Mouse (Mus musculus): ENCODE measurements around the gene Bpifb6.

Bpifb6 gene

DNA sequence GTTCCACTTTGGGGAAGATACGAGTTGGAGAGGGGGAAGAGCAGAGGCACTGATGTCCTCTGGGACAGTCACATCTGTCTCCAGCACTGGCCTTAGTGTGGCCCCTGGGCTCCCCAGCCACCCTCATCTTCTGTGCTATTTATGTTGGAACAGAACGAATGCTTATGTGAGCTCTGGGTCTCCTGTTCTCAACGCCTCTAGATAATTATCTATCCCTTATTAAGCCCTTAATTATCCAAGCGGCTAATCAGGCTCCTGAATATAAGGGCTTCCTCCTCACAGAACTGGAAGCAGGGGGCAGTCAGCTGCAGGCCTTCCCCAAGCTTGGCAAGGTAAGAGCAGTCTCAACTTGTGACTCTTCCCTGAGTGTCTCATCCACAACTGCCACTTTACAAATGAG is at the start of gene Bpifb6:
TSS of gene Bpifb6 (plus strand) at position 301 of the 400 bp plus-strand sequence.
- no peak for DNase-seq (ENCODE audit: low read depth, low spot score)

- peak; percentile 18 for DNase-seq (ENCODE audit: low read depth, low spot score)
These were observed 49.2 kb upstream of the Bpifb6 start for GRCm38 (mm10) chr2:153851030-153851360.

DNA sequence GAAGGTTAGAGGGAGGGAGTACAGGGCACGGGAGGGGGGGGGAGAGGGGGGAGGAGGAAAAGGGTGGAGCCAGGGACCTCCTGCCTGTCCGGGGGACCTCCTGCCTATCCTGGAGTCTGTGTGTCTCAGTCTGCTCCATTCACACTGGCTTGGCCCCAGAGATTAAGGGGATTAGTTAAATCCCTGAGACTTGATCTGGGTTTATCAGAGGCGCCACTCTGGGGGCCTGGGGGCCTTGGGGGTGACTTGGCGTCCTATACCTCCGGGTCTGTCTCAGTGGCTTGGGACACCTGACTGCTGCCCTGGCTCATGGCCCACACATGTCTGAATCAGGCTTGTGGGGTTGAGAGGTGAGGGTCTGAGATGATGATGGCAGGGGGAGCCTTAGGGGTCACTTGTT is 46.6 kb upstream of the Bpifb6 start:
- peak; percentile 55 for DNase-seq (ENCODE audit: low read depth, low spot score)

GRCm38 (mm10) chr2:153859581-153859980 is 40.6 kb upstream of the Bpifb6 start:
- no peak for DNase-seq (ENCODE audit: low read depth, low spot score)

- DNase-seq (ENCODE audit: low read depth, low spot score) = no peak
These were observed 39.9 kb upstream of the Bpifb6 start for GRCm38 (mm10) chr2:153860315-153860714.

DNA sequence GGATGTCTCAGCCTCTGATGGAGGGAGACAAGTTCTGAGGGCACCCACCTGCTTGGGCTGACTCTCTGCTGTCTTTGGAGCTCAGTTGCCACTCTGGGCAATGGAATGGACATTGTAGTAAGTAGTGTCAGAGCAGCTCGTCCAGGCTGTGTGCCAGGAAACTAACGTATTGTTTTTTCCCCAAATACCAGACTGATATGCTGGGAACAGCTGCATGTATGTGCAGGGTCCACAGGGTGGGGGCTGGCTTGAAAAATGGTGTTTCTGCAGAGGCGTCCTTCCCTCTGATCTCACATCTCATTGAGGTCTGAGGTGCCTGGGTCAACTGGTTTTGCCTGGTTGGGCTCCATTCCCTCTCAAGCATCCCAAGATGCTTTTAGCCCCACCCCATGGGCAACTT is 39.5 kb upstream of the Bpifb6 start:
- DNase-seq (ENCODE audit: low read depth, low spot score) = no peak

DNA sequence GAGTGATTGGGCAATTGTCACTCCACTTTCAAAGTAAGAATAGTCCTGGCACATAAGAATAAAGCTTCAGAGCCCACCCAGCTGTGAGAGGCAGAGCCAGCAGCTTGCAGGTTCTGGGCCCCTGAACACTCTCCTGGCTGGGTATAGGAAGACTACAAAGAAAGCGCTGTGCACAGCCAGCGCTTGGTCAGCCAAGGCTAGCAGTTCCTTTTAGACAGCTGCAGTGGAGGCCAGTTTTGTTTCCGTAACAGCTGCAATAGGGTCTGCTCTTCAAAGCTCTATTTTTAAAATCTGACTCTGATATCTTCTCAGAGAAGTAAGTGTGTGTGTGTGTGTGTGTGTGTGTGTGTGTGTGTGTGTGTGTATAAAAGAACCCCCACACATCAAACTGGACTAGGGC is 38.2 kb upstream of the Bpifb6 start:
- DNase-seq (ENCODE audit: low read depth, low spot score) = no peak

- DNase-seq (ENCODE audit: low read depth, low spot score) = no peak
These were observed 29.2 kb upstream of the Bpifb6 start, which contains the start of gene Sun5 for GRCm38 (mm10) chr2:153870984-153871383. Gene Sun5 (minus strand): TSS chr2:153871084.

GRCm38 (mm10) chr2:153874745-153875144 is 25.4 kb upstream of the Bpifb6 start, which contains the start of gene Bpifb2:
Gene Bpifb2 (plus strand): TSS chr2:153875045.
- no peak for DNase-seq (ENCODE audit: low read depth, low spot score)

GRCm38 (mm10) chr2:153899111-153899510 is 1.1 kb upstream of the Bpifb6 start:
- no peak for DNase-seq (ENCODE audit: low read depth, low spot score)

DNA sequence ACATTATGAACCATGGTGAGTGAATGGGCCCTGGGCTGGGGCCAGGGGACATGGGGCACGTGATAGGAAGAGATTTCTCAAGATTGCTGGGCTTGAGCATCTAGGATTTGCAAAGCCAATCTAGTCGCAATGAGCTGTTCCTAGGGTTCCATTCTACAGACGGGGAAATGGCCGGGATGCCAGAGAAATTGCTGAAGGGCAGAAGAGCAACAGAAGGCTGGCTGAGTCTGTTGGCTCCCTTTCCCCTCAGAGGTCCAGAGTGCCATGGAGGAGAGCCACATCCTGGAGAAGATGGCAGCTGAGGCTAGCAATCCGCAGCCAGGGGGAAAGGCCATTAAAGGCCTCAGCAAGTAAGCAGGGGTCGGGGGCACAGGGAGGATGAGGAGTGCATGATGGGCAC is 2.5 kb downstream of the Bpifb6 start:
- no peak for DNase-seq (ENCODE audit: low read depth, low spot score)

DNA sequence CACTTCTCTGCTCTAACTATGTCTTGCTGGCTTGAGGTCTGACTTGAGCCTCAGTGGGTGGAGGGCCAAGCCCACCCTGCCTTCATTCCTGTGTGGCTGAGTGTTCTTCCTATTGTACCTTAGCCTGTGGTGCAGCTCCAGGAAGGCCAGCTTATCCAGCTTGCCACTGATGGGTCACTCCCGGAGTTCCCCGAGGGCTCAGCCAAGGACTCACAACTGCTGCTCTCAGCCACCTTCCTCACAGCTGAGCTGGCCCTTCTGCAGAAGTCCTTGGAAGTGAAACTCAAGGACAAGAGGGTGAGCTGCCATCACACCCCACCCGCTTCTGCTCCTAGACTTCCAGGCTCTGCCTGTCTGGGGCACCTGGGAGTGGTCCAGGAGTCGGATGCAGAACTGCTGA is 6.4 kb downstream of the Bpifb6 start:
- no peak for DNase-seq (ENCODE audit: low read depth, low spot score)

DNA sequence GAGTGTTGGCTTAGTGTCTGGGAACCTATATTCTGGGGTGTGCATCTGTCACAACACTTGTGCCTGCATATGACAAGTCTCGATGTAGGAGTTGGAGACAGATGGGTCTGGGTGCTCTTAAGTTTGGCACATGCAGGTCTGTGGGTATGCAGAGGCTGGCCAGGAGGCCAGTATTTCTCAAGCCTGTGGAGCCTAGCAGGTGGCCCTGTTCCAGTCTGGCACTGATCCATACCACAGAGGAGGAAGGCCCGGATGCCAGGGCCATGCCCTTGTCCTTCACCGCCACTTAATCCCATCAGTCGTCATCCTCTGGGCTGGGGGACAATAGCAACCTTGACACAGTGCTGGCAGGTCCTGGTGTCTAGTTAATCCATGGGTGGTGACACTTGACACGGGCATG is 14.0 kb downstream of the Bpifb6 start:
- DNase-seq (ENCODE audit: low read depth, low spot score) = no peak

GRCm38 (mm10) chr2:153917930-153918329 is 17.7 kb downstream of the Bpifb6 start, which contains the start of gene Bpifb3:
Gene Bpifb3 (plus strand): TSS chr2:153918230.
- DNase-seq (ENCODE audit: low read depth, low spot score) = no peak

DNA sequence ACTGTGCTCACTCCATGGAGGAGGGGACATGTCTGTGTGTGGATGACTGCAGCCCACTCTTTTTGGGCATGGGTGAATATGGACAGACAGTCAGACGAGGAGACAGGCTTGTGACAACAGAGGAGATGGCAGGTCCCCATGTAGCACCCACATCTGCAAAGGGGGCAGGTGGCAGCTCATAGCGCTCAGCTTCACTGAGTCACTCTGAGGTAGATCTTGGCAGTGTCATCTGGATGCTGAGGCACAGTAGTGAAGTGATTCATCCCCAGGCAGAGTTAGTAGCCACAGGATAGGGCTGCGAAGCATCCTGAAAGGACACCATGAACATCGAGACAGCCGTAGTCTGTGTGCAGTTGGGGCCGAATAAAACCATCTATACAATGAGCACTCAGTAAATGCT is 21.1 kb downstream of the Bpifb6 start:
- DNase-seq (ENCODE audit: low read depth, low spot score) = no peak

DNA sequence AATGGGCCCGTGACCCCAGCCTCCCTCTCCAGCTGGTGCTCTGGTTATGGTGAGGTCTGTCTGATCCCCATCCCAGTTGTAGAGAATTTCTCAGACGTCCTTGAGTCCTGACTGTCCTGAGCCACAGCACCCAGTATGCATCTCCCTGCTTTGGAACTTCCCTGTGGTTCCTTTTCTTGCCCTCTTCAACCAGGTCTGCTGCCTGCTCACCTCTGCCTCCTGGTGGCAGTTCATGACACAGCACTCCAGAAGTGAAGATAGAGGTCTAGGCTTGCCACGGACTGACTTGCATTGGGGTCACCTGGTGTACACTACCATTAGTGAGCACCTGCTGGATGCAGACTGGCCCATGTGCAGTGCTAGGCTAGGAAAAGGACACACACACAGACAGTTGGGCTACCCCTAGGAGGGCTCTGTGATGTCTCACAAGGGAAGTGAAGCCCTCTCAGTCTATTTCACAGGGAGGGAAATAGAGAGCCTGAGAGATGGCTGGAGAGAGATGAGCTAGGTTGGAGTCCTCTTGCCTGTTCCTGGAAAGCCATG is 29.8 kb downstream of the Bpifb6 start:
- DNase-seq (ENCODE audit: low read depth, low spot score) = peak; percentile 32

DNA sequence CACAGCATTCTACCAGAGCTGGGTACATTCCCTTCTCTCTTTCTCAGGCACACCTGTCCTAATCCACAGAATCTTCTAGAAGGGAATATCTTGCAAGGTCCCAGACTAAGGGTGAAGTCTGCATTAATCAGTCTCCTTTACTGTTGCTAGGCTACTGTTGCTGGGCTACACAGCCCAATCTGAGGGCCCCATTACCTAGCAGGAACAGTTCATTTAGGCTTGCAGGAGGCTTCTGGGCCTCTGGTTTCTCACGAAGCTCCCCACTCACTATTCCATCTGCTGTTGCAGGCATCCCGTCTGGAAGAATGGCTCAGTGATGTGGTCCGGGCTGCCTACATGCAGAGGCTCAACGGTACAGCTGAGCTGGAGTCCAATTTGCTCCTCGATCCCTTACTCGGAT is 30.9 kb downstream of the Bpifb6 start:
- no peak for DNase-seq (ENCODE audit: low read depth, low spot score)

- DNase-seq (ENCODE audit: low read depth, low spot score) = no peak
These were observed 33.1 kb downstream of the Bpifb6 start for GRCm38 (mm10) chr2:153933311-153933710.

DNA sequence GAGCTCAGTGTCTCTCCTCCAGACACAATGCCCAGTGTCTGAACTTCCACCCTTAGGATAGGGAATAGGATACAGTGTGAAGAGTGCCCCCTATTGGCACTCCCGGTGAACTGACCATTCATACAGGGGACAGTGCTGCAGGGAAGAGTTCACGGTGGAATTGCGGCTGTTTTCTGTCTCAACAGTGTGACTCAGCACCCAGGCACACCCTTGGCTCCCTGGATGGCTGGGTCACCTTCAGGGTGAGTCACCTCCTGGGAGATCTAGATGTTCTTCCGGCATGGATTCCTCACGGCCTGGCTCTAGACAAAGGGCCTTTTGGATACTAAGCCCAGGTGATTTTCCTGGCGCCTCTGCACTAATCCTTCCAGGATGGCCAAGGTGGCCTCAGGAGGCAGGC is 35.2 kb downstream of the Bpifb6 start:
- DNase-seq (ENCODE audit: low read depth, low spot score) = no peak

DNA sequence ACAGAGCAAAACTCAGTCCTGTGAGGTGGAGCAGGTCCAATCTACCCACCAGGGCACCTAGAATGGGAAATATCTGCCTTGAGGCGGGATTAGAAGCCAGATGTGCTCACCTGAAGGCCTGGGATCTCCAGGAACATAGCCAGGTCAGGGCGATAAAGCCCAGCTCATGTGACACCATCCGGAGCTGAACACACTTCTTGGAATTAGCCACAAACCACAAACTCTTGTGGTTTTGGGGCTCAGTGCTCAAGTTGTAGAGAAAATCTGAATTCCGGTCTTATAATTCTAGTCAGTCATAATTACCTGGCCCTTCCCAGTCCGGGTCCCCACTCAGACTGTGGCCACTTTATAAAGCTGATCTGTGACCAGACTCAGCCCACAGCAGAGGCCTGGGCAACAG is 37.7 kb downstream of the Bpifb6 start, which contains the start of gene Bpifb4:
TSS of gene Bpifb4 (plus strand) at position 370 of the 400 bp plus-strand sequence.
- no peak for DNase-seq (ENCODE audit: low read depth, low spot score)

DNA sequence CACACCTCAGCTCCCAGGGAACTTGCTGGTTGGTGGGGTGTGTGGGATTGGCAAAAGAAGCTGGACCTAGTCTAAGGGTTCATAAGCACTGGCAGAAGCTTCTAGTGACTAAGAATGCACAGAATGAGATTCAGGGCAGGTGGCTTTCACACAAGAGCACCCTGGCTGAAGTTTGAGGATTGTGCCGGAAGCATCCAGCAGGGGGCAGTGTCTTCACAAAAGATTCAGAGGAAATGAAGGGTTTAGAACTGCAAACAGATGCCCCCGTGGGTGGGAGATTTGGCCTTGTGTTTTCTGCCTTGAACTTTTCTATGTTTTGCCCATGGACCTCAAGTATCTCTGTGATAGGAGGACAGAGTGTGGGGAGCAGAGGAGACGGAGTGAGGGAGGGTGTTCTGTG is 43.3 kb downstream of the Bpifb6 start:
- peak; percentile 25 for DNase-seq (ENCODE audit: low read depth, low spot score)

- no peak for DNase-seq (ENCODE audit: low read depth, low spot score)
These were observed 44.4 kb downstream of the Bpifb6 start for GRCm38 (mm10) chr2:153944567-153944966.

DNA sequence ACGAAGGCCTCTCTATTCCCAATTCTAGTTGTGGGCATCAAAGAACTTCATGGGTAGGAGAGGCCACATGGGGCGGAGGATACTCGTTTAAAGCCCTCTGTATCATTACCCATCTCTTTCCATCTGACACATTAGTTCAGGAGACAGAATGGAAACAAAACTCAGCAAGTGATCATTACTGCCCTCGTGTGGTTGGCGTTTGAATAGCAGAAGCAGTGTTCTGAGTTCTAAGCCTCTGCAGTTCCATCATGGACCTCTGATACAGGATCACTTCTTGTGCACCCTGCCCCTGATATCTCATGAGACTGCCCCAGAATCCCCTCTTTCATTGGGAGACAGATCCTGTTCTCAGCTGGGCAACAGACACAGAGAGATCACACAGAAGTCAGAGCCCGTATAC is 52.7 kb downstream of the Bpifb6 start:
- DNase-seq (ENCODE audit: low read depth, low spot score) = peak; percentile 20

DNA sequence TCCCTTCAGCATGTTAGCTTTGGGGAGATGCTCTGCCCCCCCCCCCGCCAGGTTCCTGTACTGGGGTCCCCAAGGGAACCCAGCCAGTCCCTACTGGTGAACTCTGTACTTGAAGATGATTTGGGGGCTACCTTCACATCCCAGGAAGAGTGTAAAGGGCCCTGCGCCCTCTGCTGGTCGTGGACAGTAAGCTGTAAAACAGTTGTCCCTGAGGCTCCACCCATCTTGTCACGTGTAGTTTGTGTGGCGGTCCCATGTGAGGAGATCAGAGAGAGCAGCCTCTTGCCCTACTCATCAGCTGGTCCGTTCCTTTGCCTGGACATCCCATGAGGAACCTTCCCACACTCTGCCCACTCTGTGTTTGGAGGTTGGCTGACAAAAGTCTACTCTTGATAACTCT is 53.6 kb downstream of the Bpifb6 start:
- peak; percentile 18 for DNase-seq (ENCODE audit: low read depth, low spot score)

Data from retina, adult 2 months (tissue).